Mouse (Mus musculus) Patski (cell line): ENCODE measurements around the gene Rassf5. TPM values are rescaled to one million over a fixed set of nuclear protein-coding genes. Genes with fewer than 3 reads are reported as not detected.

Experiments
- ATAC-seq: fragments of 100-300 bp; one replicate; pipeline ENCODE4 v1.8.0; 2021
- CTCF ChIA-PET: fragments of 350-600 bp; sonication (Branson Sonifier 250); formaldehyde crosslinking; loops from one replicate; lab custom pipeline; 2022; ENCODE audit warnings: inconsistent platforms; lab: Charles Lee
- POLR2A ChIA-PET: fragments of 350-600 bp; sonication (Branson Sonifier 250); formaldehyde crosslinking; loops from one replicate; lab custom pipeline; 2022; ENCODE audit warnings: antibody characterized with exemption, inconsistent platforms; lab: Charles Lee
- DNase-seq: peaks from one replicate; pipeline ENCODE4 v3.0.0-alpha.2; 2011; ENCODE audit warnings: low read depth, low spot score
- H3K27me3 ChIP-seq: fragments of 371-371 bp; one replicate; pipeline ENCODE4 v1.5.1; 2021
- CTCF ChIP-seq: fragments of 100-300 bp; IDR thresholded peaks from one replicate; pipeline ENCODE4 v1.5.1; 2021
- in situ Hi-C: fragments of 300-500 bp; cut with MboI; formaldehyde crosslinking; loops from 3 replicates; pipeline ENCODE4 v1.11.1; 2018; ENCODE audit warnings: low pct_unique_long_range_greater_than_20kb, mixed read lengths
- polyA plus RNA-seq: library from polyadenylated mRNA; unstranded; gene quantifications from one replicate; pipeline ENCODE4 v1.2.3, GENCODE M21; 2021

Gene Rassf5
- polyA plus RNA-seq, 1 experiment from 2014 or later = 9.5 TPM

DNA sequence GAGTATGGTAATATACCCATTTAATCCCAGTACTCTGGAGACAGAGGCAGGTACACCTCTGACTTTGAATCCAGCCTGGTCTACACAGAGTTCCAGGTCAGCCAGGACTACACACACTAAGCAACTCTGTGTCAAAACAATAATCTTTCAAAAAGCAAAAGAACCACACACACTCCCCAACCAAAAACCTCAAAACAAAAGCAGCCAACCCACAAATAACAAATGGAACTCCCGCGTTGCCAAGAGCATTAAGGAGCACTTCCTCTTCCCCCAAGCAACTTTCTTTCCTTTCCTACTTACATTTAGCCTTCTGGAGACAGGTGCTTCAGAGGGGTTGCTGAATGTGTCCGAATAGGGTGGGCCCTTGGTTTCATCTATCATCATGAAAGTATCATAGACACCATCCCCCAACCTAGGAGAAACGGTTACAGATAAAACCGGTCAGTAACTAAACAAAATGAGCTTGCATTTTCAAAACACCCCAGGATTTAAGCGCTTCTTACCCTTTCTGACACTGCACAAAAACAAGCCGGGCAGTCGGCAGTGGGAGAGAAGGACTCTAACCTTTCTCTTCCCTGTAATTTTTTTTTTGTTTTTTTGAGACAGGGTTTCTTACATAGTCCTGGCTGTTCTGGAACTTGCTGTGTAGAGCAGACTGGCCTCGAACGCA is 109.0 kb downstream of the Rassf5 start:
- TF ChIP-seq CTCF = no peak
- in situ Hi-C loops = loop anchor here (25.0 kb wide), 1 partner anchor 1201 kb away; no protein-coding TSS in a partner anchor
- ChIA-PET POLR2A (interaction anchor here (0.6 to 0.7 kb wide), 2 partner anchors 14 to 97 kb away, joined by 3 read pairs; no protein-coding TSS in a partner anchor), CTCF (interaction anchor here (0.9 to 5.1 kb wide), 4 partner anchors 17 to 25 kb away, joined by 3 to 29 read pairs (median 5); no protein-coding TSS in a partner anchor)
- no peak for DNase-seq
- ATAC-seq = no peak
- H3K27me3 ChIP-seq = no peaks in the 10 kb centered on the region

DNA sequence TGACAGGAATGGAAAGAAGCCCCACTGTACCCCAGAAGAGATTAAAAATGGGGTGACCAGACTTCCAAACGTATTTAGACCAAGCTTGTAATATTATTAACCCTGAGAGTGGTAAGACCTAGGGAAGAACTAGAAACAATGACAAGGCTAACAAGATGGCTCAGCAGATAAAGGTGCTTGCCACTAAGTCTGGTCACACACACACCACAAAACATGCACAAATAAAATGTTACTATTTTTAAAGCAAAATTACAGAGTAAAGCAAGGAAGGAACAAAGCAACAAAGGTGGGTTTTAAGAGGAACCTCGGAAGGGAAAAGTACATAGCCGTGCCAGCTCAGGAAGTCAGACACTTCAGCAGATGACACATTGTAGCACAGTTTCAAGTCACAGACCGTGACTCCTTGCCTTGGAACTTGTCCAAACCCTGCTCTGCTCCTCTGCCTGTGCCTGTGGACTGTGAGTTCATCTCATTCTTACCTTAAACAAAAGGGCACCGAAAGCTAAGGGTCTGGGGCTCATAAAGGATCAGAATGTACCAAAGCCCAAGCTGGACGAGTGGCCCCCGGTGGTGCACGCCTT is 110.0 kb downstream of the Rassf5 start:
- ATAC-seq = peak; percentile 52
- H3K27me3 ChIP-seq = no peaks in the 10 kb centered on the region
- in situ Hi-C loops = loop anchor here (25.0 kb wide), 1 partner anchor 1202 kb away; no protein-coding TSS in a partner anchor
- TF ChIP-seq CTCF = no peak
- POLR2A ChIA-PET = interaction anchor here (0.6 kb wide), 1 partner anchor 13 kb away, joined by 3 read pairs; no protein-coding TSS in a partner anchor
- CTCF ChIA-PET = interaction anchor here (0.7 to 5.1 kb wide), 3 partner anchors 9 to 125 kb away, joined by 3 to 29 read pairs (median 3); no protein-coding TSS in a partner anchor
- no peak for DNase-seq

DNA sequence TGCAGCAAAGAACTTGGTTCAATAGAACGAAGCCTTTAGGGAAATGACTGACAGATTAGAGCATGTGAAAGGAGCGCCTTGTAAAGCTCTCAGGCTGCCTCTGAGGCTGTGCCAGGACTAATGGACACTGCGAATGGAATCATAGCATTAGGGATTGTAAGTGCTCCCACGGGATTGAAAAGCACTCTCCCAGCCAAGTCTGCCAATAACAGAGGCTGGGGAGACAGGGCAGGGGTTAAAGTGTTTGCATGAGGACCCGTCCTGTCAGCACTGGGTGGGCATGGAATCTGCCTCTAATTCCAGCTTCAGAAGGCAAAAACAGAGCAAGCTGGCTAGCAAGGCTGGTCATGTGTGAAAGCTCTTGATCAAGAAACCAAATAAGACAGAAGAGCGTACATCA is 110.8 kb downstream of the Rassf5 start:
- DNase-seq (no peak), ATAC-seq (no peak)
- POLR2A ChIA-PET = interaction anchor here (0.6 kb wide), 1 partner anchor 18 kb away, joined by 5 read pairs; no protein-coding TSS in a partner anchor
- in situ Hi-C loops = loop anchor here (25.0 kb wide), 1 partner anchor 1203 kb away; no protein-coding TSS in a partner anchor
- H3K27me3 ChIP-seq = no peaks in the 10 kb centered on the region
- TF ChIP-seq CTCF = no peak
- CTCF ChIA-PET = interaction anchor here (0.8 to 5.1 kb wide), 4 partner anchors 8 to 126 kb away, joined by 3 to 29 read pairs (median 4); no protein-coding TSS in a partner anchor

Other genes starting within 250 kb of the Rassf5 start
- 0.04 TPM for gene Il10, start 225.4 kb downstream of the Rassf5 start, polyA plus RNA-seq
- 129 TPM for gene Mapkapk2, start 147.4 kb downstream of the Rassf5 start, polyA plus RNA-seq
- gene Dyrk3, start 106.9 kb downstream of the Rassf5 start, polyA plus RNA-seq = 11.7 TPM
- 53.8 TPM for gene Eif2d, start 92.1 kb downstream of the Rassf5 start, polyA plus RNA-seq
- 21.3 TPM for gene Ikbke, start 34.3 kb upstream of the Rassf5 start, polyA plus RNA-seq